Mouse (Mus musculus): ENCODE results near the gene Extl1. TPM values are rescaled to one million over a fixed set of nuclear protein-coding genes. Genes with fewer than 3 reads are reported as not detected.
"Not testable (repeated sequence)": the region's sequence is repeated elsewhere in the genome, so short reads cannot be mapped to it uniquely, and the experiment has no call there.

The Extl1 gene
- polyA plus RNA-seq (2015; fragmentation: Nextera tagmentation; extraction: Ambion mirVana), result 0.15 and 0.18 TPM in 2 replicates

DNA sequence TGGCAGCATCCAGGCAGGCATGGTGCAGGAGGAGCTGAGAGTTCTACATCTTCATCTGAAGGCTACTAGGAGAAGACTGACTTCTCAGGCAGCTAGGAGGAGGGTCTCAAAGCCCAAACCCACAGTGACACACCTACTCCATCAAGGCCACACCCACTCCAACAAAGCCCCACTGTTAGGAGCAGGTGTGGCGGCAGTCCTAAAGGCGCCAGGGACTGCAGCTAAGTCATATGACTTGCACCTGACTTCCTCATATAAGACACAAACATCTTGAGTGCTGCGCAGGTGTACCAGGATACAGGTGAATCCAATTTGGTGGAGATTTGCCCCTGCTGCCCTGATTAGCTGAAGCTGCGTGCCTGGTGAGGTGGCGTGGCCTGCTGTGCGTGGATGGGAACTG, at the start of gene Extl1:
Extl1 (minus strand) TSS at position 101 of the 400 bp plus-strand sequence.
- DNase-seq; H3K9me3 ChIP-seq (replicated peaks); H3K4me2 ChIP-seq; H3K9ac ChIP-seq; ATAC-seq (ENCODE audit: low read depth); H3K4me3 ChIP-seq (replicated peaks); H3K27ac ChIP-seq; H3K4me1 ChIP-seq (replicated peaks); H3K27me3 ChIP-seq; H3K36me3 ChIP-seq: not testable (repeated sequence)
- WGBS (ENCODE audit: insufficient replicate concordance), result 90% methylated on average over 2 of the region's 6 CpGs

DNA sequence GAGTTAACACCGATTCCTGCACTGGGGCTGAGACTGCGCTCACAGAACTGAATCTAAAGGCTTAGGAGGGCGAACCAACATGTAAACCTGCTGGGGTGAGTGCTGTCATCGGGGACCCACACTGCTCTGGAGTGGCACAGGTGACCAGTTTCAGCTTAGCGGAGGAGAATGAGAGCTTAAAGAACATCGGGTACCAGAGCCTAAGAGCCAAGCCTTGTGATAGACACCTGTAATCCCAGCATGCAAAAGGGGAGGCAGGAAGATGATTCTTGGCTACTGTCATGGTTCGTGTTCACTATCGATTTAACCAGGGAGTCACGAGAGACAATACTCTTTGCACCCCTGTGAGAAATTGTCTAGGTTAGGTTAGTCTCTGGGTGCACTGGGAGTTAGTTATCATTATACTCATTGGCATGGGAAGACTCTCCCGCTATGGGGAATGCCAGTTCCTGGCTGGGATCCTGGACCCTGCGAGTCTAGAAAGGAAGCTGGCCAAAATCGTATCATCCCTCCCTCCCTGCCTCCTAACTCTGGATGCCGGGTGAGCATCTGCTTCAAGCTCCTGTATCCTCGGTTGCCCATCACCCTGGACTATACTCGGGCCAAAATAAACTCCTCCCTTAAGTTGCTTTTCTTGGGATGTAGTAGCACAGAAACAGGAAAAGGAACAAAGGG, 49.2 kb upstream of the Extl1 start:
- H3K27me3 ChIP-seq, result 0 out of 2 replicates have a peak, but pooled peaks cover 9% of the 10 kb centered on the region
- DNase-seq (no peak), ATAC-seq (ENCODE audit: low read depth) (no peak)
- 72% methylated on average over 15 of the region's 15 CpGs for WGBS (ENCODE audit: insufficient replicate concordance)
- no peak overlapping the region for H3K27ac ChIP-seq
- no peaks in the 10 kb centered on the region for H3K9me3 ChIP-seq (replicated peaks)
- H3K4me1 ChIP-seq (replicated peaks), result no peaks in the 10 kb centered on the region
- H3K36me3 ChIP-seq, result no peaks in the 10 kb centered on the region
- H3K4me3 ChIP-seq (replicated peaks), result no peak overlapping the region
- H3K9ac ChIP-seq, result no peak overlapping the region
- H3K4me2 ChIP-seq, result no peak overlapping the region

DNA sequence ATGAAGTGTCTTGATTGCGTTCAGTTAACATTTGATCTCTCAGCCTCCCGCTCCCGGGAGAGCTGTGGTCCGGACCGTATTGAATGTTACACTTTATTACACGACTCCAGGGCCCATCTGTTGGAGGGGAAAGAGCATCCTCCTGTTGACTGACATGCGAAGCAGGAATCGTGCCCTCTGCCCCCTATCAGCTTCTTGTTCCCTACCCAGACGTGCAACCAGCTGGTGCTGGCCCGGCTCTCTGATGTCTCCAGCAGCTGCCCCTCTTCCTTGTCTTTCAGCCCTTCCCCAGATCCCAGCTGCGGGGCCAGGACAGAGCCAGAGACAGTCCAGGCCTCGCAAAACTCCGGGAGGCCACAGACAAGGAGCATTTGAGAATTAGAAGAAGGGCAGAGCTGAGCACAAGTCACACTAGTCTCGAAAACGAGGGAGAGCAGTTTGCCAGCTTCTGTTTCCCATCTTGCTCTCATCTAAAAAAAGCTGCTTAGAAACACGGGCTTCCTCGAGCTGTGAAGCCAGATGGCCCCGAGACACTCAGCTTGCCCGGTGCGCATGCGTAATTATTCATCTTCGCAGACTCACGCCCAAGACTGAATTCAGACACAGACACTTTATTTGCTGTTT, 46.8 kb upstream of the Extl1 start:
- ATAC-seq (ENCODE audit: low read depth), result no peak
- WGBS (ENCODE audit: insufficient replicate concordance), result 65% methylated on average over 23 of the region's 23 CpGs
- Histone ChIP-seq H3K9me3 (replicated peaks) (no peaks in the 10 kb centered on the region), H3K27me3 (0 out of 2 replicates have a peak, but pooled peaks cover 3% of the 10 kb centered on the region), H3K9ac (no peak overlapping the region), H3K36me3 (0 out of 2 replicates have a peak, but pooled peaks cover 5% of the 10 kb centered on the region), H3K4me2 (no peak overlapping the region), H3K4me3 (replicated peaks) (no peak overlapping the region), H3K27ac (no peak overlapping the region), H3K4me1 (replicated peaks) (no peaks in the 10 kb centered on the region)
- DNase-seq, result no peak

DNA sequence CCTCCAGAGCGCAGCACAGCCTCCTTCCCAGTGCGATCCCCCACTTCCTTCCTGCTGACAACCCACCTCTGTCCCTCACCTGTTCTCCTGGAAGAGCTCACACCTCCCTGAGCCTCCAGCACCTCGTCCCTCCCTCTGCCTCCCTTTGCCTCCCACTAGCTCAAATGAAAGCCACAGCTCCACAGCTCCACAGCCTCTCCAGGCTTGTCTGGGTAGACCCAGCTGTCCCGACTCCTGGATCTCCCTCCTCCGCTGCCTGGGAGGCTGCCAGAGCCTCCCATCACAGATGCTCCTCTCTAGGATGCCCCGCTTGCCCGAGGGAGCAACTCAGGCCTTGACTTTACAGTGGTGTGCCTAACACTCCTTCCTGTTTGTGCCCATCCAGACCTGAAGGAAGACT, 41.4 kb upstream of the Extl1 start:
- Histone ChIP-seq H3K4me1 (replicated peaks) (no peaks in the 10 kb centered on the region), H3K9ac (no peak overlapping the region), H3K4me2 (no peak overlapping the region), H3K27me3 (0 out of 2 replicates have a peak, but pooled peaks cover under 1% of the 10 kb centered on the region), H3K27ac (no peak overlapping the region), H3K36me3 (0 out of 2 replicates have a peak, but pooled peaks cover 5% of the 10 kb centered on the region), H3K4me3 (replicated peaks) (no peak overlapping the region), H3K9me3 (replicated peaks) (no peaks in the 10 kb centered on the region)
- DNase-seq (no peak), ATAC-seq (ENCODE audit: low read depth) (no peak)
- WGBS (ENCODE audit: insufficient replicate concordance), result 67% methylated on average over 7 of the region's 7 CpGs

DNA sequence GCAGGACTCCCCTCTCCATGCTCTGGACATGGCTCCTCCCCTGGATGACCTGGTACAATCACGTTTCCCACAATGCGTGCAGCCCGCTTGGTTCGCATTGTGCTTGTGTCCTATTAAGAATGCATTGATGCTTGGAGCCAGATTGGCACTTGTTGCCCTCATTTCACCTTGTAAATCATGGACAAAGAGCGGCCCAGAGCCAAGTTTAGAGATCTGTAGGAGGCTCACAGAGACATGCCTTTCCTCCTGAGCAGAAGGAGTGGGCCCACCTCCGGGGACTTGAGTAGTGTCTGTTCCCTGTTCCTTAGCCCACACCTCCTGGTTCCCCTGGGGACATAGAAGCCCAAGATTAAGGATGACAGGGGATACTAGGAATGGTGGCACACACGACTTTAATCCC, 40.3 kb upstream of the Extl1 start:
- H3K9ac ChIP-seq, result no peak overlapping the region
- H3K4me2 ChIP-seq, result no peak overlapping the region
- H3K9me3 ChIP-seq (replicated peaks), result no peaks in the 10 kb centered on the region
- 73% methylated on average over 7 of the region's 7 CpGs for WGBS (ENCODE audit: insufficient replicate concordance)
- H3K27me3 ChIP-seq, result no peaks in the 10 kb centered on the region
- no peaks in the 10 kb centered on the region for H3K4me1 ChIP-seq (replicated peaks)
- H3K4me3 ChIP-seq (replicated peaks), result no peak overlapping the region
- ATAC-seq (ENCODE audit: low read depth) (no peak), DNase-seq (no peak)
- H3K36me3 ChIP-seq, result 0 out of 2 replicates have a peak, but pooled peaks cover 5% of the 10 kb centered on the region
- H3K27ac ChIP-seq, result no peak overlapping the region

DNA sequence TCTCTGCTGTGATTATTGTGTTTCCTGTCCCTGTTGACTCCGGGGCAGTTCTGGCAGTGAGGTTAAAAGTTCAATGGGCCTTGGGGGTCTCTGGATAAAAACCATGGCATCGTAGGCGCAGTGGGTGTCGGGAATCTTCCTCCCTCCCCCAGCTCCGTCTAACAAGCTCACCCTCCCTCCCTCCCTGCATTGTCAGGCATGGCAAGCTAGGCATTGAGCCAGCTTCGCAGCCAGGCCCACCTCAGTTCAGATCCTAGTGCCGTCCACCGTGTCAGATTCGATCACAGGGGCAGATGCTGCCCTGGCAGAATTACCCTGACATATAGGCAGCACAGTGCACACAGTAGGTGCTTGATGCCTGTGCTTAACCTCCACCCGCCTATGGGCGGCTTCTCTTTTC, 38.3 kb upstream of the Extl1 start:
- Histone ChIP-seq H3K9me3 (replicated peaks) (no peaks in the 10 kb centered on the region), H3K9ac (no peak overlapping the region), H3K27ac (no peak overlapping the region), H3K27me3 (no peaks in the 10 kb centered on the region), H3K4me1 (replicated peaks) (no peaks in the 10 kb centered on the region), H3K36me3 (peaks cover 12% of the 10 kb centered on the region), H3K4me2 (no peak overlapping the region), H3K4me3 (replicated peaks) (no peak overlapping the region)
- 66% methylated on average over 11 of the region's 11 CpGs for WGBS (ENCODE audit: insufficient replicate concordance)
- DNase-seq (no peak), ATAC-seq (ENCODE audit: low read depth) (no peak)

DNA sequence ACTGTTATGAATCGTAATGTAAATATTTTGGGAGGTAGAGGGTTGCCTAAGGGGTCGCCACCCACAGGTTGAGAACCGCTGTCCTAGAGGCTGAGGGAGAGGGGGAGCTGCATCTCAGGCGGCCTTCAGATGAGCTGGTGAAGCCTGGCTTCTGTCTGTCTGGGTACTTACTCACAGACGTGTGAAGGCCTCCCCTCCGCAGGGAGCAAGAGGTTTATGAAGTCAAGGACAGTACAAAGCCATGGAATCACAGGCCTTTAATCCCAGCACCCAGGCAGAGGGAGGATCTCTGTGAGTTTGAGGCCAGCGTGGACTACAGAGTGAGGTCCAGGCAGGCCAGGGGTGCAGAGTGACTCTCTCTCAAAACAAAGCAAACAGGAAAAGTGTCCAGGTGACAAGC, 33.5 kb upstream of the Extl1 start:
- Histone ChIP-seq H3K4me1 (replicated peaks) (no peaks in the 10 kb centered on the region), H3K36me3 (peaks cover 19% of the 10 kb centered on the region), H3K27me3 (no peaks in the 10 kb centered on the region), H3K4me3 (replicated peaks) (no peak overlapping the region), H3K9me3 (replicated peaks) (no peaks in the 10 kb centered on the region), H3K9ac (no peak overlapping the region), H3K4me2 (no peak overlapping the region), H3K27ac (no peak overlapping the region)
- 74% methylated on average over 7 of the region's 7 CpGs for WGBS (ENCODE audit: insufficient replicate concordance)
- DNase-seq, result no peak
- ATAC-seq (ENCODE audit: low read depth), result no peak

DNA sequence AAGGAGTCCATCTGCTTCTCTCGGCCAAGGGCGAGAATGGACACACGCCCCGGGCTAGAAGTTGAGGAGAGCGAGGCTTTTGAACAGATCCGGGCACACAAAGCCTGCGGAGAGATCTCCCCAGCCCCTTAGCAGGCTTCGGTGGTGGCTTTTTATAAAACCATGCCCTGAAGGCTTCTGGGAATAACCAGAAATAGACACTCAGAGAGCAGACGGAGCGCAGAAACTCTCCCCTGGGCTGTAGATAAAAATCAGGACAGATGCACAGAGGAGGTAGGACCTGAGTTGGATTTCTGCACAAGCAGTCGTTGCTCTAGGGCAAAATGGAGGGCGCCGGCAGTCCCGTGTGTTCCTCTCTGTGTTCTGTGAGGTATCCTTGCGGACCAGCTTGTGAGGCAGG, 33.0 kb upstream of the Extl1 start:
- H3K4me3 ChIP-seq (replicated peaks), result no peak overlapping the region
- no peak overlapping the region for H3K9ac ChIP-seq
- ATAC-seq (ENCODE audit: low read depth), result no peak
- H3K9me3 ChIP-seq (replicated peaks), result no peaks in the 10 kb centered on the region
- WGBS (ENCODE audit: insufficient replicate concordance), result 81% methylated on average over 15 of the region's 15 CpGs
- H3K27me3 ChIP-seq, result no peaks in the 10 kb centered on the region
- peaks cover 19% of the 10 kb centered on the region for H3K36me3 ChIP-seq
- H3K4me2 ChIP-seq, result no peak overlapping the region
- no peaks in the 10 kb centered on the region for H3K4me1 ChIP-seq (replicated peaks)
- no peak overlapping the region for H3K27ac ChIP-seq
- DNase-seq, result no peak

DNA sequence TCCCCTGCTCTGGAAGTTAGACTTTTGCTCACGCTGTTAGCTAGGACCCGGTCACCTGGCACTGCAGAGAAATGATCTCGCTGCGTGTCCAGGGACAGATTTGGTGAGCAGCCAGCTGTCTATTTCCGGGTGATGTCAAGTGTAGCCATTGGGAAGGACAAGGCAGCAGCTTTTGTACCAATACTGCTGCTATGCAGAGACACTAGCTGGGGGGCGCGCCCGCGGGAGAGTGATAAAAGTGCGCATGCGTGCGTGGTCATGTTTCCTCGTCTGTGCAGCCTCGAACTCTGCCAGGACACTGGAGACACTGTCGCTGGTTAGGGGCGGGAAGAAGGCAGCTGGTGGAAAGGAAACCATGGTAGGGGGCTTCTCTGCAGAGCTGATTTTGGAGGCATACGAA, 32.5 kb upstream of the Extl1 start:
- Histone ChIP-seq H3K4me3 (replicated peaks) (no peak overlapping the region), H3K9me3 (replicated peaks) (no peaks in the 10 kb centered on the region), H3K9ac (no peak overlapping the region), H3K4me1 (replicated peaks) (no peaks in the 10 kb centered on the region), H3K36me3 (peaks cover 19% of the 10 kb centered on the region), H3K27me3 (no peaks in the 10 kb centered on the region), H3K4me2 (no peak overlapping the region), H3K27ac (no peak overlapping the region)
- 77% methylated on average over 17 of the region's 17 CpGs for WGBS (ENCODE audit: insufficient replicate concordance)
- no peak for ATAC-seq (ENCODE audit: low read depth)
- no peak for DNase-seq

DNA sequence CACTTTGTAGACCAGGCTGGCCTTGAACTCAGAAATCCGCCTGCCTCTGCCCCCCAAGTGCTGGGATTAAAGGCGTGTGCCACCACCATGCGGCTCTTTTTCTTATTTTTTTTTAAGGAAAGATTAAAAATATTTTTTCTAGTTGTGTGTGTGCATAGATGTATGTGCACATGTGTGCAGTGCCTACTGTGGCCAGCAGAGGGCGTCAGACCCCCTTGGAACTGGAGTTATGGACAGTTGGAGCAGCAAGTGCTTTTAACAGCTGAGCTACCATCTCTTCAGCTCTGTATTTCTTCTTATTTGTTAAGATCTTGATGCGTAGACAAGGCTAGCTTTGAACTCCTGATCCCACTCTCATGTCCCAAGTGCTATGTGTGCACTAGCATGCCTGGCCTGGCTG, 25.6 kb upstream of the Extl1 start:
- Histone ChIP-seq H3K4me1 (replicated peaks) (no peaks in the 10 kb centered on the region), H3K9ac (no peak overlapping the region), H3K36me3 (peaks cover 8% of the 10 kb centered on the region; the same call in 1 of the 2 replicates), H3K4me2 (no peak overlapping the region), H3K9me3 (replicated peaks) (no peaks in the 10 kb centered on the region), H3K27ac (no peak overlapping the region), H3K27me3 (peaks cover under 1% of the 10 kb centered on the region; the same call in 1 of the 2 replicates), H3K4me3 (replicated peaks) (no peak overlapping the region)
- ATAC-seq (ENCODE audit: low read depth) (no peak), DNase-seq (no peak)
- WGBS (ENCODE audit: insufficient replicate concordance), result 57% methylated on average over 5 of the region's 5 CpGs

DNA sequence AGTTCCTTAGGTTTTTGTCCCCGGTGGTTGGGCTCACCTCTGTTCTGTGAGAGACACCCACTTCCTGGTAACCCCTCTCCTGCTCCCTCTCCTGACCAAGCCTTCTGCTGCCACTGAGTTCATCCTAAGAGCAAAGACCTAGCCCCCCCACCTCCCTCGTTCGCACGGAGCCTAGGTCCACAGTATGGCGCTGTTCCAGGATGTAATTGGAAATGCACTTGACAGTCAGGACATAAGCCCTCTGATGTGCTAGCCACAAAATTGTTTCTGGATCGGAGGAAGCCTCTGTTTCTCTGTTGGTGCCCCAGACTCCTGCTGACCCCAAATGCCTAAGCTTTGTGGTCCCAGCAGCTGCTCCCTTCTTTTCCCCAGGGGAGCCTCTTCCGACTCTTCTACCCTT, 20.1 kb upstream of the Extl1 start:
- WGBS (ENCODE audit: insufficient replicate concordance), result 34% methylated on average over 7 of the region's 7 CpGs
- ATAC-seq (ENCODE audit: low read depth), result no peak
- H3K27me3 ChIP-seq, result peaks cover 17% of the 10 kb centered on the region; the same call in 1 of the 2 replicates
- H3K9ac ChIP-seq, result no peak overlapping the region
- H3K4me2 ChIP-seq, result peak overlapping the region; percentile 83; the same call in 1 of the 2 replicates
- no peak overlapping the region for H3K4me3 ChIP-seq (replicated peaks)
- DNase-seq, result no peak
- no peaks in the 10 kb centered on the region for H3K36me3 ChIP-seq
- peaks cover 35% of the 10 kb centered on the region for H3K4me1 ChIP-seq (replicated peaks)
- H3K9me3 ChIP-seq (replicated peaks), result no peaks in the 10 kb centered on the region
- no peak overlapping the region for H3K27ac ChIP-seq
